Mouse (Mus musculus) MEL (cell line): Measurements from ENCODE around the gene Ncs1. TPM values are rescaled to one million over a fixed set of nuclear protein-coding genes. Genes with fewer than 3 reads are reported as not detected.

Source experiments
- DNase-seq: peaks from one replicate; pipeline ENCODE4 v3.0.0; 2011; ENCODE audit warnings: low read depth, low spot score
- H3K27ac ChIP-seq: 2 replicates; pipeline ENCODE4 v1.5.1; 2012; ENCODE audit warnings: low read depth, mild to moderate bottlenecking, control low read depth, low read length, moderate library complexity; ENCODE audit not compliant: control insufficient read depth
- H3K27me3 ChIP-seq, 2 experiments: fragments of 150-350 bp in 1 of 2; sonication (generic) in 1 of 2; 2 replicates each; pipeline ENCODE4 v1.6.1; 2012; ENCODE audit warnings: low read length in 2 of 2, mild to moderate bottlenecking in 2 of 2, improper control_type of control experiment in 1 of 2, moderate library complexity in 1 of 2; ENCODE audit not compliant: insufficient read depth in 2 of 2, control insufficient read depth in 1 of 2
- H3K36me3 ChIP-seq, 2 experiments: 2 replicates each; pipeline ENCODE4 v1.6.1; 2012 to 2014; ENCODE audit warnings: low read length in 2 of 2, improper control_type of control experiment in 1 of 2, inconsistent platforms in 1 of 2, mild to moderate bottlenecking in 1 of 2; ENCODE audit not compliant: insufficient read depth in 2 of 2, control insufficient read depth in 1 of 2
- H3K4me1 ChIP-seq, 2 experiments: fragments of 150-350 bp in 1 of 2; sonication (generic) in 1 of 2; 2 replicates each; pipeline ENCODE4 v1.6.1; 2012; ENCODE audit warnings: low read length in 2 of 2, improper control_type of control experiment in 1 of 2, mild to moderate bottlenecking in 1 of 2; ENCODE audit not compliant: insufficient read depth in 2 of 2, control insufficient read depth in 1 of 2
- H3K4me3 ChIP-seq, 2 experiments: fragments of 150-350 bp in 1 of 2; sonication (generic) in 1 of 2; 2 replicates each; pipeline ENCODE4 v1.5.1; 2012; ENCODE audit warnings: low read depth in 2 of 2, low read length in 2 of 2, mild to moderate bottlenecking in 2 of 2, moderate library complexity in 2 of 2, control low read depth in 1 of 2, improper control_type of control experiment in 1 of 2; ENCODE audit not compliant: control insufficient read depth in 1 of 2, insufficient read depth in 1 of 2
- H3K79me2 ChIP-seq: 2 replicates; pipeline ENCODE4 v1.6.1; 2012; ENCODE audit warnings: mild to moderate bottlenecking, low read length, moderate library complexity; ENCODE audit not compliant: control insufficient read depth, poor library complexity, insufficient read depth
- H3K9ac ChIP-seq: 2 replicates; pipeline ENCODE4 v1.6.1; 2012; ENCODE audit warnings: low read depth, mild to moderate bottlenecking, control low read depth, low read length, moderate library complexity; ENCODE audit not compliant: control insufficient read depth, poor library complexity, severe bottlenecking
- H3K9me3 ChIP-seq: fragments of 150-350 bp; sonication (generic); replicated peaks from 2 replicates; pipeline ENCODE4 v1.6.1; 2012; ENCODE audit warnings: mild to moderate bottlenecking, low read length, improper control_type of control experiment, moderate library complexity; ENCODE audit not compliant: insufficient read depth
- BHLHE40 ChIP-seq: IDR thresholded peaks from 2 replicates; pipeline ENCODE4 v1.6.1; 2012; ENCODE audit warnings: low read depth, mild to moderate bottlenecking, inconsistent platforms, low read length, improper control_type of control experiment, borderline replicate concordance
- CHD1 ChIP-seq: IDR thresholded peaks from 2 replicates; pipeline ENCODE4 v1.6.1; 2012; ENCODE audit warnings: low read depth, mild to moderate bottlenecking, inconsistent platforms, low read length, improper control_type of control experiment
- ETS1 ChIP-seq: IDR thresholded peaks from 2 replicates; pipeline ENCODE4 v1.6.1; 2012; ENCODE audit warnings: low read depth, mild to moderate bottlenecking, inconsistent platforms, low read length, improper control_type of control experiment, moderate library complexity
- GATA1 ChIP-seq: IDR thresholded peaks from 2 replicates; pipeline ENCODE4 v1.6.1; 2011; ENCODE audit warnings: low read depth, low read length, improper control_type of control experiment
- HCFC1 ChIP-seq: IDR thresholded peaks from 2 replicates; pipeline ENCODE4 v1.6.1; 2012; ENCODE audit warnings: low read depth, mild to moderate bottlenecking, inconsistent platforms, low read length, improper control_type of control experiment, moderate library complexity
- KAT2A ChIP-seq: conservative IDR thresholded peaks from 2 replicates; pipeline ENCODE4 v1.6.1; 2012; ENCODE audit warnings: low read depth, low read length, improper control_type of control experiment, inconsistent platforms
- MAX ChIP-seq: IDR thresholded peaks from 2 replicates; pipeline ENCODE4 v1.6.1; 2011; ENCODE audit warnings: low read length, improper control_type of control experiment
- MEF2A ChIP-seq: IDR thresholded peaks from 2 replicates; pipeline ENCODE4 v1.6.1; 2014; ENCODE audit warnings: low read depth, mild to moderate bottlenecking, inconsistent platforms, low read length, improper control_type of control experiment; ENCODE audit not compliant: poor library complexity, insufficient replicate concordance, severe bottlenecking; ENCODE audit errors: extremely low read depth
- TCF12 ChIP-seq: IDR thresholded peaks from 2 replicates; pipeline ENCODE4 v1.6.1; 2014; ENCODE audit warnings: low read depth, mild to moderate bottlenecking, inconsistent platforms, low read length, improper control_type of control experiment, moderate library complexity
- USF1 ChIP-seq: IDR thresholded peaks from 2 replicates; pipeline ENCODE4 v1.6.1; 2014; ENCODE audit warnings: low read depth, mild to moderate bottlenecking, inconsistent platforms, low read length, improper control_type of control experiment, moderate library complexity
- ZKSCAN1 ChIP-seq: IDR thresholded peaks from 2 replicates; pipeline ENCODE4 v1.6.1; 2012; ENCODE audit warnings: low read depth, mild to moderate bottlenecking, inconsistent platforms, low read length, improper control_type of control experiment, moderate library complexity
- polyA plus RNA-seq, 2 experiments: library from polyadenylated mRNA; stranded (reverse) in 1 of 2; unstranded in 1 of 2; fragments of >175 nt in 1 of 2; fragments of >200 nt in 1 of 2; gene quantifications; 2 replicates each; pipeline versions ENCODE4 v1.2.1 to v1.2.4; 2012; ENCODE audit warnings: low replicate concordance in 2 of 2, low read depth in 1 of 2; ENCODE audit not compliant: insufficient read length in 2 of 2, insufficient read depth in 1 of 2, missing spikeins in 1 of 2
- total RNA-seq: library from RNA; depleted of rRNA; stranded (reverse); fragments of 300-350 nt; gene quantifications from 2 replicates; pipeline ENCODE4 v1.2.3, GENCODE M21; 2012

The Ncs1 gene
- total and polyA plus RNA-seq, 3 experiments = 14.5 to 17.6 TPM; not detected in 1

- no peaks in the 10 kb centered on the region for H3K27me3 ChIP-seq
Measured at GRCm38 (mm10) chr2:31202956-31203355, 42.7 kb upstream of the Ncs1 start.

DNA sequence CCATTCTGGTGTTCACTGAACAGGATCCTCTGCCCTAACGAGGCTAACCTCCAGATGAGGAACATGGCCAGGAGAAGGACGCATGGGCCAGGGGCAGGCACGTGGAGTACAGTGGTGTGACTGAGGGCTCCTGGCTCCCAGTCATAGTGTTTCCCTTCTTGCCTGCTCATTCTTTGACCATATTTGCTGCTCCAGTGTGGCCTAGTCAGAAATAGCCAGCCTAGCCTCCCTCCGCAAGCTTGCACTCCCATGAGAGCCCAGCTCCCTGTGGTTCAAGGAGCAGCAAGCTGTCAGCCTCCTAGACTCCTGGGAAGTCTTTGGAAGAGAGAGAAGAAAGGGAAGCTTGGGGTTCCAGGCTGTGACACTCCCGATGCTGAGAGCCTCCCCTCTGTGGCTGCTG, 40.9 kb upstream of the Ncs1 start:
- Histone ChIP-seq H3K9me3 (no peaks in the 10 kb centered on the region), H3K4me1 (no peaks in the 10 kb centered on the region), H3K27me3 (no peaks in the 10 kb centered on the region), H3K79me2 (no peaks in the 10 kb centered on the region), H3K4me3 (no peak overlapping the region), H3K9ac (no peak overlapping the region), H3K36me3 (peaks cover 0 to 1% of the 10 kb centered on the region in 2 experiments; a peak in 1 of 4 replicates), H3K27ac (no peak overlapping the region)
- TF ChIP-seq MEF2A = no peak
- TF ChIP-seq HCFC1 = no peak
- no peak for TF ChIP-seq KAT2A
- TF ChIP-seq USF1 = no peak
- no peak for TF ChIP-seq ETS1
- TF ChIP-seq TCF12 = no peak
- no peak for DNase-seq

More at GRCm38 (mm10) chr2:31202956-31203355, 42.7 kb upstream of the Ncs1 start:
- no peaks in the 10 kb centered on the region; a peak in 1 of 4 replicates for H3K36me3 ChIP-seq
- H3K9me3 ChIP-seq = no peaks in the 10 kb centered on the region
- no peak for DNase-seq
- no peak overlapping the region for H3K4me3 ChIP-seq
- no peaks in the 10 kb centered on the region for H3K79me2 ChIP-seq
- H3K9ac ChIP-seq = no peak overlapping the region
- no peaks in the 10 kb centered on the region for H3K4me1 ChIP-seq
- TF ChIP-seq MAX = no peak
- no peak for TF ChIP-seq BHLHE40
- no peak for TF ChIP-seq GATA1
- TF ChIP-seq USF1 = no peak
- TF ChIP-seq KAT2A = no peak
- TF ChIP-seq, all 39 proteins: peak for 0
- H3K27ac ChIP-seq = no peak overlapping the region

- TF ChIP-seq CHD1 (no peak), ZKSCAN1 (no peak), BHLHE40 (no peak), ETS1 (no peak)
- Histone ChIP-seq H3K4me1 (no peaks in the 10 kb centered on the region), H3K79me2 (no peaks in the 10 kb centered on the region), H3K4me3 (no peak overlapping the region), H3K27ac (no peak overlapping the region), H3K27me3 (no peaks in the 10 kb centered on the region), H3K9ac (no peak overlapping the region), H3K9me3 (no peaks in the 10 kb centered on the region), H3K36me3 (peaks cover 0 to 1% of the 10 kb centered on the region in 2 experiments; a peak in 1 of 4 replicates)
- no peak for DNase-seq
Measured at GRCm38 (mm10) chr2:31206211-31206610, 39.4 kb upstream of the Ncs1 start.
